Mouse (Mus musculus) CH12F3 (cell line): ENCODE data around the gene Hist1h2ac.
"Not testable (repeated sequence)": the region's sequence is repeated elsewhere in the genome, so short reads cannot be mapped to it uniquely, and the experiment has no call there.

Experiments used
- in situ Hi-C: fragments of 300-500 bp; cut with MboI; formaldehyde crosslinking; loops from 2 replicates; pipeline ENCODE4 v1.14.3; 2020; ENCODE audit warnings: low sequenced_read_pairs

Gene Hist1h2ac

DNA sequence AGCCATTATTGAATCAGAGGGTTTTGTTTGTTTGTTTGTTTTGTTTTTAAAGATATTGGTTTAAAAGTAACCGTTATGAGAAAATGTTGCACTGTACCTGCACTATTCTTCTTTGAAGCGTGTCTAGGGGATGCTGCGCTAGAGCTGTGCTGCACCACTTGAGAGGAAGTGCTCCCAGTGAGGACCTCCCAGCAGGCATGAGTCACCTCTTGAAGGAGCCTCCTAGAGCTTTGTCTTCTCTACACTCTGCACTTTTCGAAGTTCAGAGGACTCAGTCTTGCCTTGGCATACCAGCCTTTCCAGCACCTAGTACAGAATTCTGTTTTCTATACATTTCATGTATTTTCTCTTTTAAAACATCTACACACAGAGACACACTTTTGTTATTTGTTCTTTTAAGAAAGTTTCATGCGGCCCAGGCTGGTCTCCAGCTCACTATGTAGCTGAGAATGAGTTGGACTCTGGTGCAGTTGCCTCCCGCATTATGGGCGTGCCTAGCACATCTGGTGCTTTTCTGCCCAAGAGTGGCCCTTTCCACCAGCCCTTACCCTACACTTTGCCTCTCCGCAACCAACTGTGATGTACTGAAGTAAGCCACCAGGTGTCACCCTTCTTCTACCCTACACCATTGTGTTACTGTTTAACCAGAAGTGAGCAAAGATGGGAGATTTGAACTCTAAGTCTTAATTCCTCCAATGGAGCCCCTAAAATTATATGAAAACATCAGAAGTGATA lies 17.2 kb upstream of the Hist1h2ac start:
- in situ Hi-C loops = no loop called here

GRCm38 (mm10) chr13:23699767-23700166 lies 16.0 kb upstream of the Hist1h2ac start:
- in situ Hi-C loops = loop anchor here (10.0 kb wide), 1 partner anchor 75 kb away; the partner anchor contains the start of genes Hist1h1e and Hist1h2be

DNA sequence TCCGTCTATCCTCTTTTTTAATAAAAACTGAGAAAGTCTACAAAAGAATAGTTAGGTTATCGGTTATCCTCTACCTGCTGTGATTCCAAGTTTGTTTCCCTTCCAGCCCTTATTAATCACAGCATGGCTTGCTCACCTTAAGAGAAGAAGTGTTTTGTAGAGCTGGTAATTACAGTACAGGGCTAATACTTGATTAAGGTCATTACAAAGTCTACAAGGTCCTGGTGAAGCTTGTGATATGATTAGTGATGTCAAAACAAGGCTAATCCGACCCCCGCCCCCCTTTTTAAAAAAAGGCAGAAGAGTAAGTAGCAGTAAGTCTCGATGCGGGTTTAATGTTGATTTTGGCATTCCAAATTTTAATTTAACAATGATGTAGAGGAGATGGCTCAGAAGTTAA lies 15.2 kb upstream of the Hist1h2ac start:
- in situ Hi-C loops = loop anchor here (10.0 kb wide), 1 partner anchor 74 kb away; the partner anchor contains the start of genes Hist1h1e and Hist1h2be

DNA sequence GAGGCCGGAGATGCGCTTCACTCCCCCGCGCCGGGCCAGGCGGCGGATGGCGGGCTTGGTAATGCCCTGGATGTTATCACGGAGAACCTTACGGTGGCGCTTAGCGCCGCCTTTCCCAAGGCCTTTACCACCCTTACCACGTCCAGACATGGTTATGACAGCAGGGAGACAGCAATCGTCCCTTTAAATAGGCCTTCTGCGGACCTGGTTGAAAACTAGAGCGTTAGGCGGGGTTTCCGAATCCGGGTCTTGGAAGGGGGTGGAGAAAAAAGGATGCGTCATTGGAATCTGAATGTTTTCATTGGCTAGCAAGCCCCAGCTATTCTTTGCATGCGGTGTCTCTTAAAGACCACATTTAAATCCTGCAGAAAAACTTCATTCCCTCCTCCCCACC lies 14.5 kb upstream of the Hist1h2ac start, which contains the start of gene Hist1h4c:
Hist1h4c (minus strand) TSS at position 155 of the 394 bp plus-strand sequence.
- in situ Hi-C loops = loop anchor here (10.0 kb wide), 1 partner anchor 73 kb away; the partner anchor contains the start of genes Hist1h1e and Hist1h2be

DNA sequence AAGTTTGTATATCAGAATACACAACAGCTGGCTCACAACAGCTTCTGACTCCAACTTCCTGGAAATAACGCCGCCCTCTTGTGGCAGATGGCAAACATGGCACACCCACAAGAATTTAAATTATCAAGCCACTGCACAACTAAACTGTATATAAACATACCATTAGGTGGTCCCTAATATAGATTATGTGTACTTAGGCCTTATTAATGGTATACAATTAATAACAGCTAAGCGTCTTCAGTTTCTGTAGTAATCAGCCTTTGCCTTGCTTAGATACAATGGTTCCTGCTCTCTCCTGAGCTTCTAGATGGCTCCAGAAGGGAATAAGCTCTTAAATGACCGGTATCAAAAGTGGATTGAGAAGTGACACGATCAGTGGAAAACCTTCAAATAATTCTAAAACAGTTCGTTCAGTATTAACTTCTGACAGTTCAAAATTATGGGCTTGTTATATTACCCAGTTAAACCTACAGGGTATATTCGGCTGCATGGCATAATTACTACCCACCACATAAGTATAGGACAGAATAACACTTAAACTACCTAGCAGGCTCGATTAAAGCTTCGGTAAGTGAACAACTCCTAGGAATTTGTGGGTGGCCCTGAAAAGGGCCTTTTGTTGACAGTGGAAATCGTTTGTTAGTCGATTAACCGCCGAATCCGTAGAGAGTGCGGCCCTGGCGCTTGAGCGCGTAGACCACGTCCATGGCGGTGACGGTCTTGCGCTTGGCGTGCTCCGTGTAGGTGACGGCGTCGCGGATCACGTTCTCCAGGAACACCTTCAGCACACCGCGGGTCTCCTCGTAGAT lies 13.9 kb upstream of the Hist1h2ac start:
- in situ Hi-C loops = loop anchor here (10.0 kb wide), 1 partner anchor 73 kb away; the partner anchor contains the start of genes Hist1h1e and Hist1h2be

DNA sequence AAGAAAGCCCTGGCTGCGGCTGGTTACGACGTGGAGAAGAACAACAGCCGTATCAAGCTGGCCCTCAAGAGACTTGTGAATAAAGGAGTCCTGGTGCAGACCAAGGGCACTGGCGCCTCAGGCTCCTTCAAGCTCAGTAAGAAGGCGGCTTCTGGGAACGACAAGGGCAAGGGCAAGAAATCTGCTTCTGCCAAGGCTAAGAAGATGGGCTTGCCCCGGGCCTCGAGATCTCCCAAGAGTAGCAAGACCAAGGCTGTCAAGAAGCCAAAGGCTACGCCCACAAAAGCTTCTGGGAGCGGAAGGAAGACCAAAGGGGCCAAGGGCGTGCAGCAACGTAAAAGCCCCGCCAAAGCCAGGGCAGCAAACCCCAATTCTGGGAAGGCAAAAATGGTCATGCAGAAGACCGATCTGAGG lies 12.3 kb upstream of the Hist1h2ac start:
- in situ Hi-C loops = loop anchor here (10.0 kb wide), 1 partner anchor 71 kb away; the partner anchor contains the start of genes Hist1h1e and Hist1h2be

DNA sequence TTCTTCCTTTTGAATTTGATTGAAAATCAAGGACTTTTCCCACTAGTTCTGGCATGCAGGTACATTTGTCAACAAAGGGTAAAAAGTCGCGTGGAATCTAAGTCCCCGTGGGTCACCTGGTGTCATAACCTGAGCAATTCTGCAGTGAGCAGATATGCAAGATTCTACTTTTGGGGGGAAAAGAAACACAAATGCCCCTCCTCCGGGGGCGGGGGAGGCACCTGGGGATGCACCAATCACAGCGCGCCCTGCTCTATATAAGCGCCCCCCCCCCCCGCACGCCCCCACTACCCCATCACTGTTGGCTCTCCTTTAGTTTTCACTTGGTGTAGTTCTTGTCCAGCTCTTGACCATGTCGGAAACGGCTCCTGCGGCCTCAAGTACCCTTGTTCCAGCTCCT lies 11.8 kb upstream of the Hist1h2ac start, which contains the start of gene Hist1h1t:
Hist1h1t (plus strand) TSS at position 301 of the 400 bp plus-strand sequence.
- in situ Hi-C loops = loop anchor here (10.0 kb wide), 1 partner anchor 71 kb away; the partner anchor contains the start of genes Hist1h1e and Hist1h2be

DNA sequence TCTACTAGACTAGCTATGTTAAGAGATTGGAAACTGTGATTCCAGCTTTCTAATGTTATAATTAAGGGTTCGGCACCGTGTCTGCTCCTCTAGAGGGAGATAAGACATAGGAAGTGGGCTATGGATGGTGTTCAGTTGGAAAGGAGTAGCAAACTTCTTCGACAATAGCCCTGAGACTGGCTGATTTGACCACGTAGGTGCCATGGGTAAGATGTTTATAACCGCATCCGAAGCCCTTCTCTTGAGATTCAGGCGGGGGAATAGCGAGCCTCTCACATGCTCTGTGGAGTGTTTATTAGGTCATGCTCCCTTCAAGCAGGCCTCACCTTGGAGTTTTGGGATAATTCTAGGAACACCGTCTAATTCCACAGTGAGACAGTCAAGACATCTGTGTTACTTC lies 11.2 kb upstream of the Hist1h2ac start:
- in situ Hi-C loops = loop anchor here (10.0 kb wide), 1 partner anchor 70 kb away; the partner anchor contains the start of genes Hist1h1e and Hist1h2be

- in situ Hi-C loops = loop anchor here (10.0 kb wide), 1 partner anchor 69 kb away; the partner anchor contains the start of genes Hist1h1e and Hist1h2be
Measured at GRCm38 (mm10) chr13:23693856-23694440, 10.2 kb upstream of the Hist1h2ac start.

DNA sequence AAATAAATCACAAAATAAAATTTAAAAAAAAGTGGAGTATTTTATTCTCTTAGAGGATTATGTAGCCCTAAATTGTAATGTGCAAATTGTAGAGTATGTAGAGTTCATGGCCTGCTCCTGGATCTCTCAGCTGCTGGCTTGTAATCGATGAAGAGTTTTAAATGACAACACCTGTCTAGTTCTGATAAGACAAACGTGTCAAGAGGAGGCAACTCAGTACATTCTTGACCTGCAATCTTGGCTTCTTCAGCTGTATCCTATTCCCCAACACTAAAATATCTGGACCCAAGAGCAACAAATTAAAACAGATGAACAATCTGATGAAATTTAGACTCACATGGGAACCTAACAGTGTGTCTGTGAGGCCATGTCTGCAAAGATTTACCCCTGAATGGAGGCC lies 5.7 kb upstream of the Hist1h2ac start:
- in situ Hi-C loops = no loop called here

GRCm38 (mm10) chr13:23688956-23689355 lies 5.2 kb upstream of the Hist1h2ac start:
- in situ Hi-C loops = no loop called here

DNA sequence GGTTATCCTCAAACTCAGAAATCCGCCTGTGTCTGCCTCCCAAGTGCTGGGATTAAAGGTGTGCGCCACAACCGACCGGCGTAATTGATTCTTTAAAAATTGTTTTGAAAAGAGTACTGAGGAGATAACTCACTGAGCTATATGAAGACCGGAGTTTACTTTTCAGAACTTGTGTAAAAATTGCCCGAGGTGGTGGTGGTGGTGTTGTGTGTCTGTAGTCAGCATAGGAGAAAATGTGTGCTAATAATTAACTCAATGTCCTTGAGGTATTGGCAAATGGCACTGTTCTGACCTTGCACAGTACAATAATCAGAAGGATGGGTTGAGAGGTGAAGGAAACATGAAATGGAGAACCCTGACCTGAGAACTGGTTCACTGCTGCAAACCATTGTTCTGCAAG lies 4.2 kb upstream of the Hist1h2ac start:
- in situ Hi-C loops = no loop called here

- in situ Hi-C loops = no loop called here
Measured at GRCm38 (mm10) chr13:23687181-23687580, 3.4 kb upstream of the Hist1h2ac start.

DNA sequence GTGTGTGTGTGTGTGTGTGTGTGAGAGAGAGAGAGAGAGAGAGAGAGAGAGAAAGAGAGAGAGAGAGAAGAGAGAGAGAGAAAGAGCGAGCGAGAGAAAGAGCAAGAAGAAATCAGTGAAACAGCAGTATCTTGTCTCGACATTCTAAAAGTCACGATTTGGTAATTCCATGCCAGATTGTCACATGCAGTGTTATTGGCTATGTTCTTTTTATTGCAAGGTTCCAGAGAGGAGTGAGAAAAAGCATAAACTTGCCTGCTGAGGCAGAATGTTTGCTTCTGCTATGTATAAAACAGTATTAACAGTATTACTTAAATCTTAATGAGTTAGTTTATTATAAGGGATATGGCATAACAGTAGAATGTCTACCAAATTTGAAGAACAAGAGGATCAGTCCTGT lies 2.2 kb upstream of the Hist1h2ac start:
- in situ Hi-C loops = no loop called here

DNA sequence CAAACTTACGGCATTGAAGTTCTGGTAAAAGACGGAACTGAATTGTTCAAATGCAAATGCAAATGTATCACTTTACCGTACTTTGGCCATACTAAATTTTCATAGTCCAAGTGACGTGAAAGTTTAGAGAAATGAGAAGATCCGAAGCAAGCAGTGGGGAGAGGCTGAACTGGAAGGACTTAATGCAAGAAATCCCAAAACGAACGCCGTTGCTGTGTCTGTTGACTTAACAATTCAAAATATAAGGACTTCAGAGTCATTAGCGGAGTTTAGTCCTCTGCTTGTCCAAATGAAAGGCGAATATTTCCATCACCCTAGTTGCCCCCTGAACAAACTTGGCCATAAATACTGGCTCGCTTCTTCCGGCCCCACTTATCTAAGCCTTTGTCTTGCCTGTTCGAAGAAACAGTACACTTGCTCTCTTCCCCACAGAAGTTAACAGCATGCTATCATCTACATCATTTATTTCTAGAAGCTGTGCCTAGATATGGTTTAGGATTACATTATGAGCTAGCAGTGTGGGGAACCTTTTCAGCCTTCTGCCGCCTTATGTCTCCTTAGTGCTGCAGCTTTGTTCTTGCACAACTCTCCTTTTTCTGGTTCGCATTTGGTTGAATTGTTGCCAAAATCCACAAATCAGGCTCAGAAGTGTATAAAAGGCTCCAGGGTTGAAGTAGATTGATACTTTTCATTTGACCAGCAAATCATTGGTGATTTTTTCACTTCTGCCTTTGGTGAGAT lies 1.5 kb upstream of the Hist1h2ac start:
- in situ Hi-C loops = no loop called here

DNA sequence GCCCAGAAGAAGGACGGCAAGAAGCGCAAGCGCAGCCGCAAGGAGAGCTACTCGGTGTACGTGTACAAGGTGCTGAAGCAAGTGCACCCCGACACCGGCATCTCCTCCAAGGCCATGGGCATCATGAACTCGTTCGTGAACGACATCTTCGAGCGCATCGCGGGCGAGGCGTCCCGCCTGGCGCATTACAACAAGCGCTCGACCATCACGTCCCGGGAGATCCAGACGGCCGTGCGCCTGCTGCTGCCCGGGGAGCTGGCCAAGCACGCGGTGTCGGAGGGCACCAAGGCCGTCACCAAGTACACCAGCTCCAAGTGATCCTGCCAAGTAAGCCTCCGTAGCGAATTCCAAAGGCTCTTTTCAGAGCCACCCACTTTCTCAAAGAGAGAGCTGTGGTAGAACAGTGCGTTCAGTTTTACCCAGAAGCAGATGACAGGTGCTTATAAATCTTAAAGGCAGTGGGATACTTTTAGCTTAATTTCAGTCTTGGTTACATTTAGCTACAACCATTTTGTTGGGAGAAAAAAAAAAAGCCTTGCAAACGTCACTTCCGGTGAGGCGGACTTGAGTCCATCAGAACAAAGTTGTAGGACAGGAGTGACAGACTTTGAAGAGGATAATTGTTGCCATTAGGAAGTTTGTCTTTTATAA lies 672 bp upstream of the Hist1h2ac start:
- in situ Hi-C loops = not testable (repeated sequence)

DNA sequence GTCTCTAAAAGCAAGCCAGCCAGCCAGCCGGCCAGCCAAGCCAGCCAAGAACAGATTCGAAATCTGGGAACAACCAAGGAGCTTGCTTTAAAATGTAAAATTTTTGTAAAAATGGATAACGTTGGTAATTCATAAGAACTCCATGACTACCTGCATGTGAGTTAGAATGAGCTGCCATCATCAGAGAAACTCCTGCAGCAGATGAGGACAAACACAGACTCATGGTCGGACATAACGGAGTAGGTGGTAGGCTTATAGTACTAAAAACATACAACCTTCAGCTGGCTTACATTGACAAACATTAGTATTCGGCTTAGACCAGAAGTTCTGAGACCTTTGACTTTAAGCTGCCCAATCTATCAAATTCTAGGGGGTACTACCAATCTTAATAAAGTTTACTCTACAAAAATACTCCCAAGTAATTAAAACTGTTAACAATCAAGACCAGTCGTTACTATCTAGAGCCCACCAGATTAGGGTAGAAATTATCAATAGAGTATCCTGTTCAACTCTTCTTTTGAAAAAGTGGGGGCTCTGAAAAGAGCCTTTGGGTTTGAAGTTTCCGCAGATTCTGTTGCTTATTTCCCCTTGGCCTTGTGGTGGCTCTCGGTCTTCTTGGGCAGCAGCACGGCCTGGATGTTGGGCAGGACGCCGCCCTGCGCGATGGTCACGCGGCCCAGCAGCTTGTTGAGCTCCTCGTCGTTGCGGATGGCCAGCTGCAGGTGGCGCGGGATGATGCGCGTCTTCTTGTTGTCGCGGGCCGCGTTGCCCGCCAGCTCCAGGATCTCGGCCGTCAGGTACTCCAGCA lies 597 bp downstream of the Hist1h2ac start:
- in situ Hi-C loops = not testable (repeated sequence)

- in situ Hi-C loops = no loop called here
Measured at GRCm38 (mm10) chr13:23682623-23682946, 1.2 kb downstream of the Hist1h2ac start.
